Mouse (Mus musculus): ENCODE results near the gene Slc9a5. TPM values are rescaled to one million over a fixed set of nuclear protein-coding genes. Genes with fewer than 3 reads are reported as not detected.
A peak's percentile ranks its signal among the peaks of the same experiment; 100 is the strongest.

The Slc9a5 gene
- 8.9 and 10.3 TPM in 2 replicates for polyA plus RNA-seq (2011; ENCODE audit: insufficient read length, low read depth, missing spikeins)

DNA sequence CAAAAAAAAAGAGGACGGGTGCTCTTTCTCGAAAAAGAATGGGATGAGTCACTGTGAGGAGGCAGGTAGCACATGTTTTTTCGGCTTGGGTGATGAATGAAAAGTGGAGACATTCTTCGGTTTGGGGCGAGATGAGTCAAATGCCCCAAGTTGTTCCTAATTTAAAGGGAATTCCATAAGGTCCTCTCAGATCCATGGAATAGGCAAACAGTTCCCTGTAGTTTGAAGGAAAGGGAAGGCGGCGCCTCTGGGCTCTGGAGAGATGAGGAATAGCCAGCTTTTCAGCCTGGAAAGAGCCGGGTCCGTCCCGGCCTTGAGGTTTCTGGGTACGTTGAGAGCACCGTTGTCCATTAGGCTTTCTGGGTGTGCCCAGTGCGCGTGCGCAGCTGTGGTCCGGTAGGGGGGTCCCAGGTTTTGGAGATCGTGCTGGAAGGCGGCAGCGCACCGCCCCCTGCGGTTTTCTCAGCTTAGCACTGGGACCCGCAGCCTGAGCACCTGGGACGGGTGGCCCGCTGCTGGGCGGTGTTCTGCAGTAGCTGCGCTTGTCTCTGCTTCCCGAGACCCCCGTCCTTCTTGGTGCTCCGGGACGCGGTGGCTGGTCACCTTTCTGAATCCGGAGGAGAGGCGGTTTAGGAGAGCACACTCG, at the start of gene Slc9a5:
Slc9a5 (plus strand) TSS at position 394 of the 646 bp plus-strand sequence.
- H3K27ac ChIP-seq (ENCODE audit: insufficient read depth, low read length), result peak within 1 kb of the TSS; percentile 85
- H3K4me3 ChIP-seq (ENCODE audit: insufficient read depth, low read length), result peak within 1 kb of the TSS; percentile 90
- no peak for TF ChIP-seq CTCF (IDR thresholded peaks at IDR 0.05; ENCODE audit: borderline replicate concordance, insufficient read depth, low read length)
- TF ChIP-seq POLR2A (IDR thresholded peaks at IDR 0.05; ENCODE audit: low read depth, low read length), result peak; percentile 38
- H3K4me1 ChIP-seq (ENCODE audit: control insufficient read depth, insufficient read depth, low read length), result peaks cover 12% of the 10 kb centered on the region

DNA sequence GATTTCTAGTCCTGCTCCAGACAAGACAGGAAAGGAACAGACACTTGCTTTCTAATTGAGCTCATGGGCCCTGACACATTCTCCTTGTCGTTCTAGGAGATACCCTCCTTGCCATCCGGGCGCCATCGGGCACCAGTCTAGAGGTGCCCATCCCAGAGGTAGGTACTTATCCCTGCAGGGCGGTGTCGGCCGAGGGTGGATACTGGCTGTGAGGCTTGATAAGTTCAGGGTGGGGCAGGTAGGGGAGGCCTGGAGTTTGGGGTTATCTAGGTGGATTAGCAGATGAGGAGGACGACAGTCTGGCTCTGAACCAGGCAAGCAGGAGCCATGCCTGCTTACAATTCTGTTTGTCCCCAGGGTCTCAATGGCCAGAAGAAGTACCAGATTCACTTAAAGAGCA, 48.7 kb upstream of the Slc9a5 start:
- no peak overlapping the region for H3K4me3 ChIP-seq (ENCODE audit: insufficient read depth, low read length)
- H3K27ac ChIP-seq (ENCODE audit: insufficient read depth, low read length), result no peak overlapping the region
- peaks cover 9% of the 10 kb centered on the region for H3K4me1 ChIP-seq (ENCODE audit: control insufficient read depth, insufficient read depth, low read length)
- TF ChIP-seq POLR2A (IDR thresholded peaks at IDR 0.05; ENCODE audit: low read depth, low read length) (no peak), CTCF (IDR thresholded peaks at IDR 0.05; ENCODE audit: borderline replicate concordance, insufficient read depth, low read length) (no peak)

- Histone ChIP-seq H3K4me3 (ENCODE audit: insufficient read depth, low read length) (no peak overlapping the region), H3K27ac (ENCODE audit: insufficient read depth, low read length) (peak overlapping the region; percentile 14; the same call in 1 of the 2 replicates), H3K4me1 (ENCODE audit: control insufficient read depth, insufficient read depth, low read length) (peaks cover 10% of the 10 kb centered on the region)
- TF ChIP-seq POLR2A (IDR thresholded peaks at IDR 0.05; ENCODE audit: low read depth, low read length) (no peak), CTCF (IDR thresholded peaks at IDR 0.05; ENCODE audit: borderline replicate concordance, insufficient read depth, low read length) (no peak)
Observed at GRCm38 (mm10) chr8:105303396-105303795, 45.2 kb upstream of the Slc9a5 start.

DNA sequence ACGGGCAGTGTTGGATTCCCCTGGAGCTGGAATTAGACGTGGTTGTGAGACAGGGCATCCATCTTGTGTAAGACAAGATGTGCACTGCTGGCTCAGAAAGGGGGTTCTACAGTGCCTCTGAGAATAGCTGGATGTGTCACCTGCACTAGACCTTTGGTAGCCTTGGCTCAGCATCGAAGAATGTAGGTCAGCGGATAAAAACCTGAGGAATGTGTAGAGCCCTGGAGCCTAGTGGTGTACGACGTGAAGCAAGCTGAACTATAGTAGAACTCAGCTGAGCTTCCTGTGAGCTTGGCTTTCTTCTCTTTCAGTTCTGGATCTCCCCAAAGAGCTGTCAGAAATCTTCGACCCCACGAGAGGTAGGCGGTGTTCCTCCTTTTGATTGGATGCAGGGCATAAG, 44.8 kb upstream of the Slc9a5 start:
- Histone ChIP-seq H3K27ac (ENCODE audit: insufficient read depth, low read length) (peak overlapping the region; percentile 14; the same call in 1 of the 2 replicates), H3K4me3 (ENCODE audit: insufficient read depth, low read length) (no peak overlapping the region)
- TF ChIP-seq CTCF (IDR thresholded peaks at IDR 0.05; ENCODE audit: borderline replicate concordance, insufficient read depth, low read length) (no peak), POLR2A (IDR thresholded peaks at IDR 0.05; ENCODE audit: low read depth, low read length) (0 out of 2 replicates have a peak, but pooled peaks have one; percentile 2)

GRCm38 (mm10) chr8:105304325-105305210, 44.1 kb upstream of the Slc9a5 start:
- TF ChIP-seq POLR2A (IDR thresholded peaks at IDR 0.05; ENCODE audit: low read depth, low read length), result no peak; the same call in 1 of the 2 replicates
- no peak for TF ChIP-seq CTCF (IDR thresholded peaks at IDR 0.05; ENCODE audit: borderline replicate concordance, insufficient read depth, low read length)
- Histone ChIP-seq H3K27ac (ENCODE audit: insufficient read depth, low read length) (peak overlapping the region; percentile 14; the same call in 1 of the 2 replicates), H3K4me1 (ENCODE audit: control insufficient read depth, insufficient read depth, low read length) (peaks cover 10% of the 10 kb centered on the region), H3K4me3 (ENCODE audit: insufficient read depth, low read length) (no peak overlapping the region)

More for the DNA sequence above, 44.8 kb upstream of the Slc9a5 start:
- peaks cover 10% of the 10 kb centered on the region for H3K4me1 ChIP-seq (ENCODE audit: control insufficient read depth, insufficient read depth, low read length)

- Histone ChIP-seq H3K27ac (ENCODE audit: insufficient read depth, low read length) (peak within 1 kb of the TSS; percentile 14; the same call in 1 of the 2 replicates), H3K4me3 (ENCODE audit: insufficient read depth, low read length) (no peak within 1 kb of the TSS), H3K4me1 (ENCODE audit: control insufficient read depth, insufficient read depth, low read length) (peaks cover 10% of the 10 kb centered on the region)
- TF ChIP-seq POLR2A (IDR thresholded peaks at IDR 0.05; ENCODE audit: low read depth, low read length) (peak; percentile 30; the same call in 1 of the 2 replicates), CTCF (IDR thresholded peaks at IDR 0.05; ENCODE audit: borderline replicate concordance, insufficient read depth, low read length) (no peak)
Observed at GRCm38 (mm10) chr8:105305211-105306145, 43.2 kb upstream of the Slc9a5 start, which contains the start of gene Elmo3. Gene Elmo3, plus strand, starts transcription at chr8:105305601.

DNA sequence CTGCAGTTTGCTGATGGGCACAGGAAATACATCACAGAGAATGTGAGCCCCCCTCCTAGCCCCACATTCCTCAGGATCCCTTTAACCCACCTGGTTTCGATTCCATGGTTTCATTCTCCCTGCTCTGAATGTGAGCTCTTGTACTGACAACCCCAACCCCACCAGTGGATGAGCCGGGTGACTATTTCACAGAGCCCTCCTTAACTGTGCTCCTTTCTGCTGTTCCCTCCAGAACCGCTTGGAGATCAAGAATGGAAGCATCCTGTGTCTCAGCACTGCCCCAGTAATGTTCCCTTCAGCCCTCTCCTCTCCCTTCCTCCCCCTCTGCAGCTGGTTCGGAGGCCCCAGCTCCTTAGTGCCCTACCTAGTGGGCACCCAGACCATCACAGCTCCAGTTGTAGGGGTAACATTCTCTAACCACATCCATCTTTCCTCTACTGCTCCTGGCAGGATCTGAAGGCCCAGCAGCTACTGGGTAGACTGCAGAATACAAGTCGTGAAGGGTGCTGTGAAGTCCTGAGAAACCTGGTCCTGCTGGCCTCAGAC, 42.4 kb upstream of the Slc9a5 start:
- Histone ChIP-seq H3K4me3 (ENCODE audit: insufficient read depth, low read length) (no peak overlapping the region), H3K4me1 (ENCODE audit: control insufficient read depth, insufficient read depth, low read length) (peaks cover 10% of the 10 kb centered on the region), H3K27ac (ENCODE audit: insufficient read depth, low read length) (no peak overlapping the region)
- TF ChIP-seq POLR2A (IDR thresholded peaks at IDR 0.05; ENCODE audit: low read depth, low read length) (no peak), CTCF (IDR thresholded peaks at IDR 0.05; ENCODE audit: borderline replicate concordance, insufficient read depth, low read length) (no peak)

DNA sequence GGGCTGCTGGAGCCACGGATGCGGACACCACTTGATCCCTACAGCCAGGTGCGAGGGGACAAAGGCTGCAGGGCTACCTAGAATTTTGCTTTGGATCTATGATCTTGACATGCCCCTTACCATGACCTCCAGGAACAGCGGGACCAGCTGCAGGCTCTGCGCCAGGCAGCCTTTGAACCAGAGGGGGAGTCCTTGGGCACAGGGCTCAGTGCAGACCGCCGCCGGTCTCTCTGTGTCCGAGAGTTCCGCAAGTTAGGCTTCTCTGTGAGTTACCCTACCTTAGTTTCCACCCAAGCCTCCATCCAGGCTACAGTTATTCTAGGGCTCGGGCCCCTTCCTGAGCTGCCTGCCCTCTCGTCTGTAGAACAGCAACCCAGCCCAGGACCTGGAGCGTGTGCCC, 41.0 kb upstream of the Slc9a5 start:
- TF ChIP-seq CTCF (IDR thresholded peaks at IDR 0.05; ENCODE audit: borderline replicate concordance, insufficient read depth, low read length) (no peak), POLR2A (IDR thresholded peaks at IDR 0.05; ENCODE audit: low read depth, low read length) (no peak)
- Histone ChIP-seq H3K4me3 (ENCODE audit: insufficient read depth, low read length) (no peak overlapping the region), H3K27ac (ENCODE audit: insufficient read depth, low read length) (no peak overlapping the region), H3K4me1 (ENCODE audit: control insufficient read depth, insufficient read depth, low read length) (peaks cover 10% of the 10 kb centered on the region)

Data from embryonic fibroblast, embryonic 13.5 days (primary cell).